Mouse (Mus musculus): ENCODE data around the gene Fis1. TPM values are rescaled to one million over a fixed set of nuclear protein-coding genes. Genes with fewer than 3 reads are reported as not detected.
A peak's percentile ranks its signal among the peaks of the same experiment; 100 is the strongest.

Fis1 gene
- polyA plus RNA-seq (2015; fragmentation: Nextera tagmentation; extraction: Ambion mirVana): 318 and 358 TPM in 2 replicates

GRCm38 (mm10) chr5:136953015-136953414 lies at the start of gene Fis1:
Gene Fis1, plus strand, starts transcription at chr5:136953275.
- Histone ChIP-seq H3K9ac (replicated peaks; ENCODE audit: low read depth) (peak within 1 kb of the TSS; percentile 64), H3K36me3 (ENCODE audit: insufficient read depth, low read length) (no peaks in the 10 kb centered on the region), H3K27ac (ENCODE audit: low read length) (peak within 1 kb of the TSS; percentile 85), H3K9me3 (ENCODE audit: low read length) (no peaks in the 10 kb centered on the region), H3K4me2 (replicated peaks; ENCODE audit: low read depth, low read length) (peak within 1 kb of the TSS; percentile 71), H3K4me3 (ENCODE audit: low read depth, low read length) (peak within 1 kb of the TSS; percentile 65), H3K27me3 (replicated peaks; ENCODE audit: insufficient read depth, low read length) (no peaks in the 10 kb centered on the region), H3K4me1 (ENCODE audit: insufficient read depth, low read depth, low read length) (peaks cover 5% of the 10 kb centered on the region)
- ATAC-seq (peak; percentile 100), DNase-seq (ENCODE audit: low spot score) (peak; percentile 99)
- TF ChIP-seq EP300 (IDR thresholded peaks at IDR 0.05): no peak
- no peak; the same call in none of the 2 replicates for TF ChIP-seq CTCF (IDR thresholded peaks at IDR 0.05)
- 0% methylated on average over 23 of the region's 23 CpGs for WGBS

GRCm38 (mm10) chr5:136904621-136905020 lies 48.5 kb upstream of the Fis1 start:
- Histone ChIP-seq H3K4me1 (ENCODE audit: insufficient read depth, low read depth, low read length) (0 out of 2 replicates have a peak, but pooled peaks cover 7% of the 10 kb centered on the region), H3K27me3 (replicated peaks; ENCODE audit: insufficient read depth, low read length) (no peaks in the 10 kb centered on the region), H3K4me2 (replicated peaks; ENCODE audit: low read depth, low read length) (no peak overlapping the region), H3K9me3 (ENCODE audit: low read length) (no peaks in the 10 kb centered on the region), H3K36me3 (ENCODE audit: insufficient read depth, low read length) (no peaks in the 10 kb centered on the region), H3K9ac (replicated peaks; ENCODE audit: low read depth) (no peak overlapping the region), H3K27ac (ENCODE audit: low read length) (no peak overlapping the region), H3K4me3 (ENCODE audit: low read depth, low read length) (no peak overlapping the region)
- WGBS: 43% methylated on average over 3 of the region's 3 CpGs
- ATAC-seq: no peak
- no peak for DNase-seq (ENCODE audit: low spot score)
- TF ChIP-seq EP300 (IDR thresholded peaks at IDR 0.05) (no peak), CTCF (IDR thresholded peaks at IDR 0.05) (no peak)

GRCm38 (mm10) chr5:136905630-136906029 lies 47.4 kb upstream of the Fis1 start:
- no peak overlapping the region for H3K9ac ChIP-seq (replicated peaks; ENCODE audit: low read depth)
- no peak overlapping the region for H3K27ac ChIP-seq (ENCODE audit: low read length)
- no peaks in the 10 kb centered on the region for H3K36me3 ChIP-seq (ENCODE audit: insufficient read depth, low read length)
- WGBS: 47% methylated on average over 7 of the region's 7 CpGs
- H3K9me3 ChIP-seq (ENCODE audit: low read length): no peaks in the 10 kb centered on the region
- no peak for DNase-seq (ENCODE audit: low spot score)
- H3K27me3 ChIP-seq (replicated peaks; ENCODE audit: insufficient read depth, low read length): no peaks in the 10 kb centered on the region
- H3K4me2 ChIP-seq (replicated peaks; ENCODE audit: low read depth, low read length): no peak overlapping the region
- no peak overlapping the region for H3K4me3 ChIP-seq (ENCODE audit: low read depth, low read length)
- H3K4me1 ChIP-seq (ENCODE audit: insufficient read depth, low read depth, low read length): 0 out of 2 replicates have a peak, but pooled peaks cover 7% of the 10 kb centered on the region
- no peak for ATAC-seq
- TF ChIP-seq CTCF (IDR thresholded peaks at IDR 0.05) (peak; percentile 54), EP300 (IDR thresholded peaks at IDR 0.05) (no peak)

- H3K27ac ChIP-seq (ENCODE audit: low read length): no peak overlapping the region
- H3K27me3 ChIP-seq (replicated peaks; ENCODE audit: insufficient read depth, low read length): no peaks in the 10 kb centered on the region
- no peak for ATAC-seq
- no peak for DNase-seq (ENCODE audit: low spot score)
- no peaks in the 10 kb centered on the region for H3K9me3 ChIP-seq (ENCODE audit: low read length)
- WGBS: 34% methylated on average over 9 of the region's 9 CpGs
- H3K9ac ChIP-seq (replicated peaks; ENCODE audit: low read depth): no peak overlapping the region
- TF ChIP-seq CTCF (IDR thresholded peaks at IDR 0.05) (no peak), EP300 (IDR thresholded peaks at IDR 0.05) (no peak)
- H3K4me2 ChIP-seq (replicated peaks; ENCODE audit: low read depth, low read length): peak overlapping the region; percentile 75
- H3K4me3 ChIP-seq (ENCODE audit: low read depth, low read length): peak overlapping the region; percentile 66
- H3K36me3 ChIP-seq (ENCODE audit: insufficient read depth, low read length): peaks cover 7% of the 10 kb centered on the region; the same call in 1 of the 2 replicates
- 0 out of 2 replicates have a peak, but pooled peaks cover 7% of the 10 kb centered on the region for H3K4me1 ChIP-seq (ENCODE audit: insufficient read depth, low read depth, low read length)
Observed at GRCm38 (mm10) chr5:136907587-136907986, 45.5 kb upstream of the Fis1 start.

- Histone ChIP-seq H3K36me3 (ENCODE audit: insufficient read depth, low read length) (peaks cover 8% of the 10 kb centered on the region; the same call in 1 of the 2 replicates), H3K9ac (replicated peaks; ENCODE audit: low read depth) (peak within 1 kb of the TSS; percentile 46), H3K9me3 (ENCODE audit: low read length) (no peaks in the 10 kb centered on the region), H3K4me3 (ENCODE audit: low read depth, low read length) (peak within 1 kb of the TSS; percentile 66), H3K27ac (ENCODE audit: low read length) (no peak within 1 kb of the TSS), H3K4me2 (replicated peaks; ENCODE audit: low read depth, low read length) (peak within 1 kb of the TSS; percentile 75), H3K4me1 (ENCODE audit: insufficient read depth, low read depth, low read length) (0 out of 2 replicates have a peak, but pooled peaks cover 7% of the 10 kb centered on the region), H3K27me3 (replicated peaks; ENCODE audit: insufficient read depth, low read length) (no peaks in the 10 kb centered on the region)
- DNase-seq (ENCODE audit: low spot score) (peak; percentile 94), ATAC-seq (peak; percentile 99)
- 8% methylated on average over 32 of the region's 32 CpGs for WGBS
- TF ChIP-seq CTCF (IDR thresholded peaks at IDR 0.05): no peak
- TF ChIP-seq EP300 (IDR thresholded peaks at IDR 0.05): no peak
Observed at GRCm38 (mm10) chr5:136907991-136908857, 44.9 kb upstream of the Fis1 start, which contains the start of gene Ift22. Gene Ift22, plus strand, starts transcription at chr5:136908150.

- Histone ChIP-seq H3K27me3 (replicated peaks; ENCODE audit: insufficient read depth, low read length) (no peaks in the 10 kb centered on the region), H3K9ac (replicated peaks; ENCODE audit: low read depth) (no peak overlapping the region), H3K36me3 (ENCODE audit: insufficient read depth, low read length) (peaks cover 8% of the 10 kb centered on the region; the same call in 1 of the 2 replicates), H3K4me2 (replicated peaks; ENCODE audit: low read depth, low read length) (no peak overlapping the region), H3K27ac (ENCODE audit: low read length) (no peak overlapping the region), H3K9me3 (ENCODE audit: low read length) (no peaks in the 10 kb centered on the region), H3K4me1 (ENCODE audit: insufficient read depth, low read depth, low read length) (no peaks in the 10 kb centered on the region), H3K4me3 (ENCODE audit: low read depth, low read length) (no peak overlapping the region)
- DNase-seq (ENCODE audit: low spot score) (no peak), ATAC-seq (no peak)
- no peak for TF ChIP-seq CTCF (IDR thresholded peaks at IDR 0.05)
- TF ChIP-seq EP300 (IDR thresholded peaks at IDR 0.05): no peak
- WGBS: 74% methylated on average over 3 of the region's 3 CpGs
Observed at GRCm38 (mm10) chr5:136914183-136914582, 38.9 kb upstream of the Fis1 start.

All from lung, postnatal 0 days (tissue).